Mouse (Mus musculus): ENCODE data around the gene Clic5. TPM values are rescaled to one million over a fixed set of nuclear protein-coding genes. Genes with fewer than 3 reads are reported as not detected.

Clic5 gene
- polyA plus RNA-seq, 1 experiment from 2014 or later: 0.29 TPM

- Histone ChIP-seq H3K4me3 (no peak overlapping the region), H3K4me1 (replicated peaks) (peaks cover 8% of the 10 kb centered on the region; the same call in 1 of the 2 replicates), H3K27me3 (ENCODE audit: insufficient read depth, poor library complexity, severe bottlenecking) (peaks cover 16% of the 10 kb centered on the region), H3K9me3 (peaks cover 6% of the 10 kb centered on the region; the same call in 1 of the 2 replicates), H3K27ac (no peak overlapping the region), H3K36me3 (no peaks in the 10 kb centered on the region)
- DNase-seq (ENCODE audit: low spot score): no peak
- WGBS: 75% methylated on average over 9 of the region's 9 CpGs
Observed at GRCm38 (mm10) chr17:44246153-44246700, 57.8 kb downstream of the Clic5 start.

- no peaks in the 10 kb centered on the region for H3K36me3 ChIP-seq
- peaks cover 6% of the 10 kb centered on the region; the same call in 1 of the 2 replicates for H3K9me3 ChIP-seq
- no peak for DNase-seq (ENCODE audit: low spot score)
- no peak overlapping the region for H3K4me3 ChIP-seq
- H3K27ac ChIP-seq: no peak overlapping the region
- H3K4me1 ChIP-seq (replicated peaks): peaks cover under 1% of the 10 kb centered on the region; the same call in 1 of the 2 replicates
- peaks cover 16% of the 10 kb centered on the region for H3K27me3 ChIP-seq (ENCODE audit: insufficient read depth, poor library complexity, severe bottlenecking)
- 87% methylated on average over 4 of the region's 4 CpGs for WGBS
Observed at GRCm38 (mm10) chr17:44249544-44249943, 61.2 kb downstream of the Clic5 start.

DNA sequence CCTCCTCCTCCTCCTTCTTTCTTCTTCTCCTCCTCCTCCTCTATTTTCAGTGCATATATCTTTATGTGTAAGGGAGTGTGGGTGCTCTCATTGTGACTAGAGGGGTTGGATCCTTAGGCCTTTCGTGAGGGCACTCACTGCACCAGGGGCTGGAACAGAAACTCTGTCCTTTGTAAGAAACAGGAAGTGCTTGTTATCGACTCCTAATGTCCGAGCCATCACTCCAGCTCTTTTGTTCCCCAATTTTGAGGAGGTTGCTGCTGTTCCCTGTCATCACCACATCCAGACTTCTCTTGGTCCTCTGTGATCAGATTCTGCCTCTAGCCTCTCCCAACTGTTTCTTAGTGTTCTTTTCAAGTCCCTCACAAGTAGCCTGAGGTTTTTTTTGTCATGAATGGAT is 64.3 kb downstream of the Clic5 start:
- Histone ChIP-seq H3K27me3 (ENCODE audit: insufficient read depth, poor library complexity, severe bottlenecking) (peaks cover 19% of the 10 kb centered on the region), H3K4me1 (replicated peaks) (no peaks in the 10 kb centered on the region), H3K4me3 (no peak overlapping the region), H3K9me3 (peaks cover 6% of the 10 kb centered on the region; the same call in 1 of the 2 replicates), H3K27ac (no peak overlapping the region), H3K36me3 (no peaks in the 10 kb centered on the region)
- WGBS: 74% methylated on average over 3 of the region's 3 CpGs
- DNase-seq (ENCODE audit: low spot score): no peak

GRCm38 (mm10) chr17:44254698-44255097 is 66.3 kb downstream of the Clic5 start:
- no peak overlapping the region for H3K27ac ChIP-seq
- DNase-seq (ENCODE audit: low spot score): no peak
- no peak overlapping the region for H3K4me3 ChIP-seq
- peaks cover 6% of the 10 kb centered on the region; the same call in 1 of the 2 replicates for H3K9me3 ChIP-seq
- H3K36me3 ChIP-seq: no peaks in the 10 kb centered on the region
- WGBS: 59% methylated on average over 8 of the region's 8 CpGs
- no peaks in the 10 kb centered on the region for H3K4me1 ChIP-seq (replicated peaks)
- H3K27me3 ChIP-seq (ENCODE audit: insufficient read depth, poor library complexity, severe bottlenecking): peaks cover 27% of the 10 kb centered on the region

- H3K4me3 ChIP-seq: no peak overlapping the region
- no peaks in the 10 kb centered on the region for H3K9me3 ChIP-seq
- peaks cover 37% of the 10 kb centered on the region for H3K27me3 ChIP-seq (ENCODE audit: insufficient read depth, poor library complexity, severe bottlenecking)
- H3K36me3 ChIP-seq: no peaks in the 10 kb centered on the region
- peak; percentile 79 for DNase-seq (ENCODE audit: low spot score)
- WGBS: 6% methylated on average over 6 of the region's 6 CpGs
- H3K4me1 ChIP-seq (replicated peaks): no peaks in the 10 kb centered on the region
- no peak overlapping the region for H3K27ac ChIP-seq
Observed at GRCm38 (mm10) chr17:44256583-44256982, 68.2 kb downstream of the Clic5 start.

DNA sequence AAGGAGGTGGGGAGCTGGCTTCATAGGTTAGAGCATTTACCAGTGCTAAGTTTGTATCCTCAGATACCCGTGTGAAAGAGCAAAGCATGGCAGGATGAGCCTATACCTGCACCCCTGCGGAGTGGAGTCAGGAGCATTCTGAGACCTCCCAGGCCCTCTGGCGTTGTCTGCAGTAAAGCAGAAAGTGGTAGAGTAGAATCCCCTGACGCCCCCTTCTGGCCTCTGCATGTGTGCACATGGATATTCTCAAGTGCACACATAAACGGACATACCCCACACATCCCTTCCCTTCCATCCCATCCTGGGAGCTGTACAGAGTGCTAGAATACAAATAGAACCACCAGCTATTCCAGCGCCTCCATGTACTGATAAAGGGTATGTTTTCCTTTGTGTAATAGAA is 70.9 kb downstream of the Clic5 start:
- WGBS: 33% methylated on average over 6 of the region's 6 CpGs
- Histone ChIP-seq H3K36me3 (no peaks in the 10 kb centered on the region), H3K27me3 (ENCODE audit: insufficient read depth, poor library complexity, severe bottlenecking) (peaks cover 34% of the 10 kb centered on the region), H3K4me3 (no peak overlapping the region), H3K4me1 (replicated peaks) (no peaks in the 10 kb centered on the region), H3K9me3 (no peaks in the 10 kb centered on the region), H3K27ac (no peak overlapping the region)
- DNase-seq (ENCODE audit: low spot score): no peak

DNA sequence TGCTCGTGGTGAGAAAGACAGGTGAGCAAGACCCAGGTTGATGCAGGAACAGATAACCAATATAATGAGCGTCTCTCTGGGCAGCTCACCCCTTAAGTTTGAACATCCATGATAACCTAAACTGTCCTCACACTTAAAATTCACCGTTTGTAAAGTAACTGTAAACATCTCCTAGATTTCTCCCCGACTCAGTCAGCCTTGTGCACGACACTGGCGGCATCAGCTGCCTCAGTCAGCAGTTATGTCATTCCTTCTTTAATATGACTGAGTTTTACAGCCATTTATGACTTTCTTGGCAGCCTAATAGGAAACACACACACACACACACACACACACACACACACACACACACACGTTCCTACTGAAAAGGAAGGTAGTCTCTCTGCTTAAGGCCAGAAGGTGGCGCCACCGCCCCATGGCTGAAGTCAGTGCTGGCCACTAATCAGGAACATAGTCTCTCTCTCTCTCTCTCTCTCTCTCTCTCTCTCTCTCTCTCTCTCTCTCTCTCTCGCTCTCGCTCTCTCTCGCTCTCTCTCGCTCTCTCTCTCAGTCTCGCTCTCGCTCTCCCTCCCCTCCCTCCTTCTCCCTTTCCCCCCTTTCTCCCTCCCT is 73.3 kb downstream of the Clic5 start:
- Histone ChIP-seq H3K27me3 (ENCODE audit: insufficient read depth, poor library complexity, severe bottlenecking) (peaks cover 28% of the 10 kb centered on the region), H3K9me3 (no peaks in the 10 kb centered on the region), H3K4me3 (peak overlapping the region; percentile 34), H3K27ac (no peak overlapping the region), H3K4me1 (replicated peaks) (no peaks in the 10 kb centered on the region), H3K36me3 (no peaks in the 10 kb centered on the region)
- peak; percentile 75 for DNase-seq (ENCODE audit: low spot score)
- 38% methylated on average over 9 of the region's 15 CpGs for WGBS

GRCm38 (mm10) chr17:44270043-44270442 is 81.7 kb downstream of the Clic5 start:
- no peak for DNase-seq (ENCODE audit: low spot score)
- WGBS: 93% methylated on average over 7 of the region's 7 CpGs
- H3K4me3 ChIP-seq: no peak overlapping the region
- no peaks in the 10 kb centered on the region for H3K9me3 ChIP-seq
- H3K36me3 ChIP-seq: no peaks in the 10 kb centered on the region
- peaks cover 5% of the 10 kb centered on the region; the same call in 1 of the 2 replicates for H3K4me1 ChIP-seq (replicated peaks)
- no peaks in the 10 kb centered on the region for H3K27me3 ChIP-seq (ENCODE audit: insufficient read depth, poor library complexity, severe bottlenecking)
- H3K27ac ChIP-seq: no peak overlapping the region

- no peaks in the 10 kb centered on the region for H3K9me3 ChIP-seq
- WGBS: 90% methylated on average over 3 of the region's 3 CpGs
Observed at GRCm38 (mm10) chr17:44271426-44271825, 83.0 kb downstream of the Clic5 start.

DNA sequence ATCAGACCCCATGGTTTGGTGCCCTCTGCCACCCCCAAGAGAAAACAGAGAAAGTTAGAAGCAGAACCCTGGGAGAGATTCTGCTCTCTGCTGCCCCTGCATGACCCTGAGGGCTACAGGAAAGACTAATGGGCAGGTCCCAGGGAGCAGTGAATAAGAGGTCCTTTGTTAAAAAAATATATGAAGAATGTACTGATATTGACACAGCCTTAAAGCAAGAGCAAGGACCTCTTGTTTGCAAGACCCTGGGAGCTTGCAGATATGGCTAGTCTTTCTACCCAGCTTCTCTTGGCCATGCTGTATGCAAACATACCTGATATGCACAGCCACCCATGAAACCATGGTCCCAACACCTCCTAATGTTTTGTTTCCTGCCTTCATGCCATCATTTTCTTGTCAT is 86.4 kb downstream of the Clic5 start:
- Histone ChIP-seq H3K27me3 (ENCODE audit: insufficient read depth, poor library complexity, severe bottlenecking) (no peaks in the 10 kb centered on the region), H3K9me3 (no peaks in the 10 kb centered on the region), H3K36me3 (no peaks in the 10 kb centered on the region), H3K4me3 (no peak overlapping the region), H3K4me1 (replicated peaks) (peaks cover 5% of the 10 kb centered on the region; the same call in 1 of the 2 replicates), H3K27ac (no peak overlapping the region)
- no peak for DNase-seq (ENCODE audit: low spot score)

More at GRCm38 (mm10) chr17:44271426-44271825, 83.0 kb downstream of the Clic5 start:
- Histone ChIP-seq H3K4me1 (replicated peaks) (peaks cover 5% of the 10 kb centered on the region; the same call in 1 of the 2 replicates), H3K27ac (no peak overlapping the region), H3K4me3 (no peak overlapping the region), H3K27me3 (ENCODE audit: insufficient read depth, poor library complexity, severe bottlenecking) (no peaks in the 10 kb centered on the region), H3K36me3 (no peaks in the 10 kb centered on the region)
- DNase-seq (ENCODE audit: low spot score): no peak

DNA sequence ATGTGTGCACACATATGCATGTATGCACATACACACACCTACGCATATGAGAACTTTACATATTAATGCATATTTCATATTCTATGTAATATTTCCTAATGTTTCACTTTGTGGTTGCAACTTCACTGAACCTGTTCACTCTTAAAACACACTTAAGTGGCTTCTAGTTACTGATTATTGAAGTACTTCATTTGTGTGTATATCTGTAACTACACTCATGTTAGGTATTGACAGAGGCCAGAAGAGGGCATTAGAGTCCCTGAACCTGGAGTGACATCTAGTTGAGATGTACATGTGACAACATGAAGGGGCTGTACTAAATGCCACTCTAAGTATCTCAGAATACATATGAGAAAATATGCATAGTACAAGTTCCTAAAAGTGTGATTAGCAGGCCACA is 99.9 kb downstream of the Clic5 start:
- no peaks in the 10 kb centered on the region for H3K9me3 ChIP-seq
- H3K36me3 ChIP-seq: no peaks in the 10 kb centered on the region
- H3K27me3 ChIP-seq (ENCODE audit: insufficient read depth, poor library complexity, severe bottlenecking): no peaks in the 10 kb centered on the region
- H3K4me3 ChIP-seq: no peak overlapping the region
- no peak overlapping the region for H3K27ac ChIP-seq
- 89% methylated on average over 1 of the region's 1 CpGs for WGBS
- H3K4me1 ChIP-seq (replicated peaks): no peaks in the 10 kb centered on the region
- DNase-seq (ENCODE audit: low spot score): no peak

DNA sequence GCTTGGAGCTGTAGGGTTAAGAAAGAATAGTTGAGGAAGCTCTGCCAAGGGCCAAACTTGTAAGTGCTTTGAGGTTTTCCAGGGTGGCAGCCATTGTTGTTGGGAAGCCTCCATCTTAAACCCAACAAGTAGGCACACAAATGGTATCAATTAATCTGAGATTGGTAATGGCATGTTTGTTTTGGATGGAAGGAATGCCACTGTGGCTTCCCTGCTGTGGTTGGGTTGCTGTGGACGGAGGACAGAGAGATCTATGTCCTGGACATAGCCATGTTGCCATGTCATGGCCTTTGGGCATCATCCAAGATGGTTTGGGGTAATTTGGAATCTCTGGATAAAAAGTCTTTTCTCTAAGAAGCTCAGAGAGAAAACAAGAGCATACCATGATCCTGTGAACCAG is 108.8 kb downstream of the Clic5 start:
- Histone ChIP-seq H3K27me3 (ENCODE audit: insufficient read depth, poor library complexity, severe bottlenecking) (no peaks in the 10 kb centered on the region), H3K36me3 (no peaks in the 10 kb centered on the region), H3K9me3 (no peaks in the 10 kb centered on the region), H3K27ac (no peak overlapping the region), H3K4me3 (no peak overlapping the region), H3K4me1 (replicated peaks) (peaks cover 23% of the 10 kb centered on the region)
- no peak for DNase-seq (ENCODE audit: low spot score)
- 66% methylated on average over 1 of the region's 1 CpGs for WGBS

- Histone ChIP-seq H3K9me3 (no peaks in the 10 kb centered on the region), H3K4me3 (no peak overlapping the region), H3K4me1 (replicated peaks) (peaks cover 23% of the 10 kb centered on the region), H3K27ac (no peak overlapping the region), H3K27me3 (ENCODE audit: insufficient read depth, poor library complexity, severe bottlenecking) (no peaks in the 10 kb centered on the region), H3K36me3 (no peaks in the 10 kb centered on the region)
- WGBS: 29% methylated on average over 5 of the region's 5 CpGs
- DNase-seq (ENCODE audit: low spot score): peak; percentile 49
Observed at GRCm38 (mm10) chr17:44300236-44300635, 111.9 kb downstream of the Clic5 start.
